Mouse (Mus musculus): ENCODE measurements around the gene Kdm6b.

Gene Kdm6b

DNA sequence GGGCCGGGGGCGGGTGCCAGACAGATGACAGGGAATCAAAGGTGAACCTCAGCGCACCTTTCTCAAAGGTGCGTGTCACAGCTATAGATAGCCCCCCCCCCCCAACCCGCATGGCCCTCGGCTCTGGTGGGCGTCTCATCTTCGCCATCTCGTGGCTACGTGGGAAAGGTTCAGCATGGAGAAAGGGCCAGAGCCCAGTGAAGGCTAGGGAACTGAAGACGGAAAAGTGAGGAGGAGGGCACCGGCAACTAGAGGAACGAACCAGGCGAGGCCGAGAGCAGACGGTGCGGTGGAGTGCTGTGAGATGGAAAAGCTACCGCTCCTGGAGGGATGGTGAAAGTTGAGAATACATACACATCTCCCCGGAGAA, 6.0 kb upstream of the Kdm6b start:
- DNase-seq (ENCODE audit: low spot score), result no peak

DNA sequence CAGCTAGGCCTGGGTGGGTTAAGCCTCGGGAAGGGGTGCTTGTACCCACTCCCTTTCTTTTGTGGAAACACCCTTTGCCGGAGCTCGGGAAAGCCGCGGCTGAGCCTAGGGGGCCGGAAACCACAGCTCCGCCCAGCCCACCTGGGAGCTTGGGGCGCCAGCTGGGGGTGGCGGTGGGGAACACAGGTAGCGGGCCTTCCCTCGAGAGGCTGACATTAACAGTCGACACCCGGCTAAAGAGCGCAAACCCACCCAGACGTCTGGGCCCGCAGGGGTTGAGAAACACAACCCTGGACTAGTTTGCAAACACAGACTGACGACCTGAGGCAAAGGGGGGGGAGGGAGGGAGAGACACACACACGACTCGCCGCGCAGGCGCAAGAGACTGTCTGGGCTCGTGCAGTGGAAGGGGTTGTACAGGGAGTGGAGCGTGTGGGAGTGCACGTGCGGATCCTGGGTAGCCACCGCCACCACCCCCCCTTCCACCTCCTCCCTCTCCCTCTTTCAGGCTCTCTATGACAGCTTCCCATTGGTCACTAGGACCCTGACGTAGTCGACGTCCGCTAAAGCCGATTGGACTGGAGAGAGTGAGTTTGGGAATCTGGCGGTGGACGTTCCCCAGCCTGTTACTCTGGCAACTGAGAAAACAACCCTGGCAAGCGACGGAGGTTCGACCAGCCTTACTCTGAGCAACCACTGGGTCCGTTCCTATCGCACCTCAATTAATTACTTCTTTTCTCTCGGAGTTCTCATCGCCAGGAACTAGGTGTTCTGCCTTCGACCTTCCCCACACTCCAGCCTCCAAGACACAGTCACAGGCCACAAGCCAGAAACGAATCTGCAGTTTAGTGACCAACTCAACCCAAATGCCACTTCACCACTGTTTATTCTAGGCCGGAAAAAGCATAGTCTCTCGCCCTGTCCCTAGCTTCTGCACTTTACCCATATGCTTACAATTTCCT, 5.3 kb upstream of the Kdm6b start:
- peak; percentile 66 for DNase-seq (ENCODE audit: low spot score)

DNA sequence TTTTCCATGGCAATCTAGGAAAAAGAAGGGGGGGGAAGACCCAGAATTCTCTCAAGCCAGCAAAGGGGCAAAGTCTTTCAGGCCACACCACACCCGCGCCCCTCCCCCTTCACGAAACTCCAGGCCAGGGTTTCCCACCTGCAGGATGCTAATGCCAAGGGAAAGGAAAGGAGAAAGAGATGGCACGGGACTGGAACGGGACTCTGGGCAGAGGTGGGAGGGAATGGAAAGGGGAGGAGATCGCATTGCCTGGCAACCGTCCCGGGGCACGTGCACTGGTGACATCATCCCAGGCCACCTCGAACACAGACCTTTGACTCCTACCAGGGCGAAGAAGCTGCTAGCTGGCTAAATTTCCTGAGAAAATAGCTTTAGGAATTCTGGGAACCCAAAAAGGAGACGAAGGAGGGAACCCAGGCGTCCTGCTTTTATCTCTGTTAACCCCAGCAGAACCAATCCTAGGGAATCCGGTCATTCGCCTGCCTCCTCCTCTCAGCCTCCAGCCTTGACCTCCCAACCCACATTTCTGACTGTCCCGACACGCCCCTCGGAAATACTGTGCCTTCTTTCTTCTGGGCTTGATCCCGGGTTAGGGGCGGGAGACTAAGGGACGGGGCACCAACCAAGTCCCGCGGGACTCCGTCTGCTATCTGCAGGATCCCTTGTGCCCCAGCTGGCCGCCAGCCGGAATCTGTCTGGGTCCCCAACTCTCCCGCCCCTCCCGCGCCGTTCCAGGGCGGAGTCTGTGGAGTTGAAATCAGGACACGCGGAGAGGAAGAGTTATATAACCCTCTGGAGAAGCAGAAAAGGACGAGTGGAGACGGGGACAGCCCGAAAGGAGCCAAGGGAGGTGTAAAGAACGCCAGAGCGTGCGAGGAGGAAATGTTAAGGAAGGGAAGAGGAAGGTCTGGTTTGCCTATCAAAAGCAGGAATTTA, 4.2 kb upstream of the Kdm6b start:
- DNase-seq (ENCODE audit: low spot score), result peak; percentile 58

DNA sequence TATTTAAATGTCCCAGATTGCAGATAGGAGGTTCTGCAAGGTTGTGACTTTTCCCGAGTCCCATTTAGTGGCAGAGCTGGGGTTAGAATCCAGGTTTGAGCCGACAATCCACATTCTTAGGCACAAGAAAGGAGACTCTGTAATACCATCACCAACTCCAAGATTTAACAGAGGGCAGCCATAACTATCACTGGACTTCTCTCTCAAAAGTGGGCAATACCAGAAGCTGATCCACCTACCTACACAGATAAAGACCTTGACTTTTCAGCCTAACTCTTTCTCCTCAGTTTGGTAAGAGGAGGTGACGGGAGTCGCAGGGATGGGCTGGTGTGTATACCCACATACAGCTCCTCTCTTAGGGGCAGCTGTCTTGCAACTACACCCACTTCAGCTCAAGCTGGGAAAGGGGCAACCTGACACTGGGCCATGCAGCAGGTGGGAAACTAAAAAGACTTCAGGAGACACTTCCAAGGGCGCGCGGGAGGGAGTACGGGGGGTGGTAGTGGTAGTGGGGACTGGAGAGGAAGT, 3.5 kb upstream of the Kdm6b start:
- no peak for DNase-seq (ENCODE audit: low spot score)

DNA sequence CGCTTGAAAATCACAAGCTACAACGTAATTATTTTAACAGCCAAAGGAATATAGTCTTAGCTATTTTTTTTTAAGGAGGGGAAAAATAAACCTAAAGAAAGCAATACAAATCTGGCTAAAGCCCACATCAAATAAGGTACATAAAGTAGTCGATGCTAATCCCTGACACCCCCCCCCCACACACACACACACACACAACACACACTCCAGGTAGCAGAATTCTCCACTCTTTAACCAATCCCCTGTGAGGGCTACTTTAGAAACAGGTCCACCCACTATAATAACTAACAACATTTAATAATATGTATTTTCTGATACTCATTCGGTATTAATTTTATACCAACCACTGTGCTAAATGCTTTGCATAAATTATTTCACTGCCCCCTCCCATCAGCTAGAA, 3.0 kb upstream of the Kdm6b start:
- DNase-seq (ENCODE audit: low spot score), result no peak

DNA sequence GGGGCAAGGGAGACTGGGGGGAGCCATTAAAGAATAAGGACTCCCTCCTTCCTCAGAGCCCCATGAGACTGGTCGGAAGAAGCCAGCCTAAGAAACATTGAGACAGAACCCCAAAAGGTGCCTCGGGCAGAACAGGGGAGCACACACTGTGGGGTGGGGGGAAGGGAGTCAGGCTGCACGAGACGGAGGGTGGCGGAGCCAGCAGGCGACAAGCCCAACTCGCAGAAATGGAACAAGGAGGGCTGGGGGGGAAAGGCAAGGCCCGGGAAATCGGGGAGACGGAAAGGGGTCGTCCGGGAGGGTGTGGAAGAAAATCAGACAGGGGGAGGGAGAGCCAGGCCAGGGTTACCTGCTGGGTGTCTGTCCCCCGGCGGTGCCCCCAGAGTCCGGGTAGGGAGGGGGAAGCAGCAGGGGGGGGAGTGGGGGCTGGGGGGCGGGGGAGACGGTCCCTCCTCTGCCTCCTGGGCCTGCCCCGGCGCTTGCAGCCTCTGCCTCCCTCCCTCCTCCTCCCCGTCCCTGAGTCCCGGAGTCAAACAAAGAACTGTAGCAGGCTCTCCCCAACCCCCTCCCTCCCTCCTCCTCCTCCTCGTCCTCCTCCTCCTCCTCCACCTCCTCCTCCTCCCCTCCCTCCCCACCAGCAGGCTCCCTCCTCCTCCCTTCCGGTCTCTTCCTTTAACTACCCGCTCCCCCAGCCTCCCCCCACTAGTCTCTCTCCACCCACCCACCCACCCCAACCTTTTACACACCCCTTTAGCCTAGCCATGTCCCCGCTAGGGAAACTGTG, 2.4 kb upstream of the Kdm6b start:
- DNase-seq (ENCODE audit: low spot score), result no peak

DNA sequence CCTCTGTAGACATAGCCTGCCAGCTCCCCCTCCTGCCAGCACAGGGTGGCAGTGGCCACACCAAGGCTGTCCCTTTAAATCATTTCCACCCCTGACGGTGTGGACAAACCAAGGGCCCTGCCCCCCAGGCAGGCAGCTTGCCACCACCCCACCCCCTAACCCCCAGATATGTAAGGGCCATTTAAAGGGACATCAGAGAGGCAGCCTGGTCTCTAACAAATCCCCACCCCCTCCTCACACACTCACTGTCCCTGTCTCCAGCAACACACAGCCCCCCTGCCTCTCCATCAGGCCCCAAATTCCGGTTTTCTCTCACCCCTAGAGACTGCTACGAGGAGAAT, 1.8 kb upstream of the Kdm6b start:
- no peak for DNase-seq (ENCODE audit: low spot score)

DNA sequence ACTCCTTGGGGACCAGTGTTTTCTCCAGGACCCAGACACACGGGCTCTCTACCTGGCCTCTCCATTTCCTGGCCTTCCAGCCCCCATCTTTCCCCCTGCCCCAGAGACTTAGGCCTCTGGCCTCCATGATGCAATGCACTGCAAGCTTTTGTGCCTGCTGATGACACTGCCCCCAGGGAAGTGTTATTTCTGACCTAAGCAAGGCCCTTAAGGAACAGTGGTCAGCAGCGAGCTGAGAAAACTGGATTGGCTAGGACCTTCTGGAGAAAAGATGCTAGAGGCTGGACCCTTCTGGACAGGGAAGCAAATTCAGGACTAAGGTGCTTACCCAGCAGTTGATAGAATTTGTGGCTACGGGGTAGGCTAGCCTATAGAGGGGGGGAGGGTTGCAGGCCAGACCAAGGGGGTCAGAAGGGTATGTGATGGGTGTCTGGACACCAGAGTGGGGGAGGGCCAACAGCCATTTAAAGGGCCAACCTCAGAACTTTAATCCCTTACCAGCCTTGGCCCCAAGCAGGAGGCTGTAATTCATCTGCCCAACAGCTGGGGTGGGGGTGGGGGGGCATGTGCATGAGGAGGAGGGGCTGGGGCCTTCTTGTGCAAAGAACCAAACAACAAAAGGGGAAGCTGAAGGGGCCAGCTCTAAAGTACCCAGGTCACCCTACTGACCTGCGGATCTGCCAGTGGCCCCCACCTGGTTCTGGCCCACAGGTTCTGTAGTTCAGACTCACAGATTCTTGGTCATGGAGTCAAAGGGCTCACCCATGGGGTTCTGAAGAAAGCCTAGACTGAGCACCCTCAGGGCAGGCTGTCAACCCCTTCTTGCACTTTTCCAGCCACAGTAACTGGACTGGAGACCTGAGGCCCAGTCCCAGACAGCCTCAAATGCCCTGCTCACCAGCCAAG, 1.2 kb upstream of the Kdm6b start:
- no peak for DNase-seq (ENCODE audit: low spot score)

DNA sequence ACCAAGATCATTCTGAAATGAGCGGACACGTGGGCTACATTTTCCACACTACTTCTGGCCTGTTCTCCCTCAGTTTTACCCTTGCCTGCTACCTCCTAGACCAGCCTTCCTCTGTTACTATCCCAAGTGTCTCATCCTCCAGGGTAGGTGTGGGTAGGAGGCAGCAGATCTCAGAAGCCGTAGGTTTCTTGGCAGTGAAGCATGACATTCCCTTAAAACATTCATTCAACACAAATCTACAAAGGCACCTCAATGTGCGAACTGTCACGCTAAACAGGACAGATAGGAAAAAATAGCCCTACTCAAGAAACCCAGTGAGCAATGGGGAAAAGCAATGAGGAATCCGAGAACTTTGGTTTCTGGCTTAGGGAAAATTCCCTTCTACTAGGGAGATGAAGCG, 927 bp downstream of the Kdm6b start:
- no peak for DNase-seq (ENCODE audit: low spot score)

DNA sequence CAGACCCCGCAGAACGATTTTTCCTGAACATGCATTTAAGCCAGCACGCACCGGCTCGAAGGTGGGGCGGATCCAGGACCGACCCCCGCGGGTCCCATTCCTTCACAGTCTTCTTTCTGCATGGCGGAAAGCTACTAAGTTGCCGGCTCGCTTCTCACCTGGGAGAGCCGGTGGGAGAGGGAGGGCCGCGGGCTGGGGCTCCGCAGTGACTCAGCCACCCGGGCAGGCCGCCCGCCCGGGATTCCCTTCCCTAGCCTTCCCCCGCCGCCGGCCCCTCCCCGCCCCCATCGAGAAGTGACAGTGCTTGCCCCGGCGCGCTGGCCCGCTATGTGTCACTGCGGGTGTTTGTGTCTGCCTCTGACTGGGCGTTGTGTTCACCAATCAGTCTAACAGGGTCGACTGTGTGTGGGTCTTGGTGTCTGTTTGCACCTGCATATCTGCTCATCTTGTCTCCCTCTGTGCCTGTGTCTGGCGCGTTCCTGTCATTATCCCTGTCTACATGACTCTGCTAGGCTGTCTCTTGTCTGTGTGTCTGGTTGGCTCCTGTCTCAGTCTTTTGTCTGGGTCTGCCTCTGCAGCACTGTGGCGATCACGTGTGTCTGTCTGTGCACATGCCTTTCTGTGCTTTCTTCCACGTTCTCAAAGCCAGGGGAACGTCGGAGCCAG, 1.8 kb downstream of the Kdm6b start:
- no peak for DNase-seq (ENCODE audit: low spot score)

DNA sequence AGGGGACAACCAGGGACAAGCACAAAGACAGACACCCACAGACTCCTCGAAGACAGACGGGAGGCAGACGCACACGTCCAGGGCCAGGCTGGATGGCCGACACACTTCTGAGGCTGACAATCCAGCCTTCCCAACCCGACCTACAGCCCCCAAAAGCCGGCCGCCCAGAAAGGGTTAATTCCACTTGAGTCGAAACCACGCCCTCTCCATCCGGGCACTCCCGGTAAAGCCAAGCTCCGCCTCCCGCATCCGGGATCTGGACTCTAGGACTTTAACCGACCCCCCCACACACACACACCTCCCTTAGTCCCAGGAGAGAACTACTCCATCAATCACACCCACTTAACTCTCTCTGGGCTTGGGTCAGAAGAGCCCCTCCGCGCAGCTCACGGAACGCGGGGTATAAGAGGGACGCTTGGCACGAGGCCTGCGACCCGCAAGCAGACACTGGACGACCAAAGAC, 2.4 kb downstream of the Kdm6b start:
- peak; percentile 81 for DNase-seq (ENCODE audit: low spot score)

DNA sequence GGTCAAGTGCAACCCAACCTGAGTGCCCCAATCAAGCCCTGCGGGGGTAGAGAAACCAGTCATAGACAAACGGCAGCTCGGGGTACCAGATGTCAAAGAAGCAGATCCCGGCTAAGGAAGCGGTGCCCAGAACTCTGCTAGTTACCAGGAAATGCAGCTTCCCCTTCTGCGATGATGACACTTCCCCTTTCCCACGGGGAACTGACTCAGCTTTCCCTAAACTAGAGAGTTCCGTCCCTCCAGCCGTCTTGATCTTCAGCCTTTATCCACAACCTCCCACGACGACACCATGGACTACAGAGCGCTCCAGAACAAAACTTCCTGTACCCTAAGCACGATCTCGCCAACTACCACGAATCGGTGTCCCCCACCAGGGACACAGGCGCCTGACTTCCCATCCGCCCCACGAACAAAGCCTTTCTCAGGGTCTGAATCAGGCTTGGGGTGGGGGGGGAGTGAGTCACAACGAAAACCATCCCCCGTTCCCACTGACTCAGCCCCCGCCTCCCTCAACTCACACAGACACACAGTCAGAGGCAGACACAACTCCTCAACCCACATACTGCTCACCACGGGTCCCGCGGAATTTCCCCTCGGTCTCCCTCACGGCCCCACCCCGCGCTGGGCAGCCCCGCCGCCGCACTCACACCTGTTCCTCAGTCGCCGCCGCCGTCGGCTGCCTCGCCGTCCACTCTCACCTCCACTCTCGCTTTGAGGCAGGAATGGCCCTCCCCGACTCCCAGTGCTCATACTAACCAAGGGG, 3.0 kb downstream of the Kdm6b start:
- no peak for DNase-seq (ENCODE audit: low spot score)

DNA sequence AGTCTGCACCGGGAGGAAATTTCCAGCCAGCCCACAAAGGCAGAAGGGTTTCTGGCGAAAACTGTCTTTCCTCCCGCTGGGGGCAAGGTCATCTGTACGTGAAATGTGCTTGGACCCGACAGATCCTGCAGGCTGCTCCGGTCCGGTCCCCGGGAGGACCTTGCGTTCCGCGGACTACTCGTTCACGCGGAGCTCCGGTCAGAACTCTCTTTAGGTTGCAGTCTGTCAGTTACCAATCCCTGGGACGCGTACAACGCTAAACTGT, 3.5 kb downstream of the Kdm6b start:
- DNase-seq (ENCODE audit: low spot score), result no peak

DNA sequence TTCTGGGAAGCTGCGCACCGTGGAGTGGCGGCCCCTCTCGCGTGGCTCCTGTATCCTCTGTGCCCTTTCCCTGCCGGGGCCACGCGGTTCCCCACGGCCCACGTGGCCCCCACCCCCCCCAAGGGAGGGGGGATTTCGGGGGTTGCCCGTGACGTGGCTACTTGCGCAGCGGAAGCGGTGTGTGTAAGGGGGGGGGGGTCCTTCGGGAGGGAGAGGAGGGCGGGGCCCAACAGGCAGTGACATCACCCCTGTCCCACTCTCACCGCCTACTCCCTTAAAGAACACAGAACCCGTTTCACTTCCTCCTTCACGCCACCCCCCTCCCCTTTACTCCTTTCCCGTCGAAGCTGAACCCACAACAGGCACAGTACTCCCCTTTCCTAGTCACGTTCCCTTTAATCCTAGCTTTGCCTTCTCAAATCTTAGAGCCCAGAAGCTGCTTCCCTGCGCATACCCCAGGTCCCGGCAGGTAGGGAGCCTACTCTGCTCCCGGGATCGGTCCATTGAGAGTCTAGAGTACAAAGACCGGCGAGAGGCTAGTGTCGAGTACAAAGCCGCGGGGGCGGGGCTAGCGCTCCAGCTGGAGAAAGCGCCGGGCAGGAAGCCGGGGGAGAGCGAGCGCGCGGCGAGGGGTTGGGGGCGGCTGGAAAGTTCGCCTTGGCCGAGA, 4.0 kb downstream of the Kdm6b start:
- DNase-seq (ENCODE audit: low spot score), result peak; percentile 76

DNA sequence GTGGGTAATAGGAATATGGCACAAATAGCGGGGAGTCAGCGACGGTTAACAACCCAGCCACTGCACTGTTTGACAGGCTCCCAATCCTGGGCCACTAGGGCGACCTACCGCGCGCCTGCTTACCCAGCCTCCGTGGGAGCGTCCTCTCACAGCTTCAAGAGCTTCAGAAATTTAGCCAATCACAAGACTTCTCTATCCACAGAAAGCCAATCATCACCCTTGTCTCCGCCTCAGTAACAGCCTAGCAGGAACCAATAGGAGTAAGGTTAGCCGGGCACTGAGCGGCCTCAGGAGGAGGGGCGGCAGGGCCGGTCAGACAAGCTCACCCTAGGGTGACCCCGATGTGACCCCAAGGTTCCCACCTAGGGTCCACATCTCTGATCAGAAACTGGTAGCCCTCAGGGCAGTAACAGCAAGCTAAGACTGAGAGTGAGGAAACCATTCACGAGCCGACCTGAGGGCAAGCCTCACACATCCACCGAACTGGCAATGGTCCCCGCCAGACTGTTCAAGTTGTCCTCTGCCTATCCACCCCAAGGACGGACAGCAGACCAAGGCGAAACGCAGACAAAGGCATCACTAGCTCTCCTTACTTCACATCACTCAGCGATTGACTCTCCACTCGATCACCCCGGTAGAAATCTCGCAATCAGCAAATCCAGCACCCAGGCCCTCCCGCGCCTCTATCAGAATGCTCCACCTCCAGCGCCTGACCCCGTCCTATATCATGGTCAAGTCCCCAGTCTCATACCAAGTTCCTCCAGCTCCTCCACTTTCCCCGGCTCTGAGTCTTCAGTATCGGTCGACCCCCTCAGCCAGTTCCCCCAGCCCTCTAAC, 4.7 kb downstream of the Kdm6b start:
- DNase-seq (ENCODE audit: low spot score), result peak; percentile 76

DNA sequence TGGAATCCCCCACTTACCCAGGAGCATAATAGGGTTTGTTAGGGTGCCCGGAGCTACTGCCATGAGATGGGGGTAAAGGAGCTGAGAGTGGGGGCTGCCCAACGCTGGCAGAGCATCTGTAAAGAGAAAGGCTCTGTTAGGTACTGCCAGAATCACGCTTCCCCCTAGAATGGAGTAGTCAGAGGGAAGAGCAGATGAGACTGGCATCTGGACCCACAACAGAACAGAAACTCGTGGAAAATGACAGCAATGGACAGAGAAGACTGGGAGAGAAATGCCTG, 5.8 kb downstream of the Kdm6b start:
- no peak for DNase-seq (ENCODE audit: low spot score)

DNA sequence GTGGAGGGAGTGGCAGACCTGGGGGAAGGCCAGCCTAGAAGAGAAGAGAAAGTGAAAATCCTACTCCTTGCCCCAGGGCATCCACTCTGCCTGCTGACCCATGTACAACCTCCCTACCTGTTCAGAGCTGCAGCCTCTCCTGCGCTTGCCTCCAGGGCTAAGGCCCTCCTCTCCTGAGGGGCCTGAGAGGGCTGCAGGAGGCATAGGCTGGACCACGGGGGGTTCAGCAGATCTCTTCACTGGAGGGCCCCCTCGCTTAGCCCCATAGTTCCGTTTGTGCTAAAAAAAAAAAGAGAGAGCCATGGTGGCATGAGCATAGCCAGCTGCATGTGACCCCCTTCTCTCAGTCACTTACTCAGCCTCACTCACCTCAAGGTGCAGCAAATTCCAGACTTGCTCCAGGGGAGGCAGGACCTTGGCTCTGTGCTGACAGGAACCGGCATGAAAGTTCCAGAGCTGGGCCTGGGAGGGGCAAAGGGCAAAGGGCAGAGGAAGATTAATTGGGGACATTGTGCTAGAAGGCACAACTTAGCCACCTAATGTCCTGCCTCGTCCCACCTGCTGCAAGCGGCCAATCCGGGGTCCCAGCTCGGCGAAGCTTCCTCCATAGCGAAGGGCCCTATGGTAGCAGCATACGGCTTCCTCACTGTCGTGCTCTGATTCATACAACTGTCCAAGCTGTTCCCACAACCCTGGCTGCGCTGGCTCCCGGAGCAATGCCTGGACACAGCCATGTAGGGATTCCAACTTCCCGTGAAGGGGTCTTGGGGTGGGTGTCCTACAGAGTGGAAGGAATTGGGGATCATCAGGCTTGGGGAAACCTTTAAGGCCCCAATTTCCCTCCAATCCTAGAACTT, 6.4 kb downstream of the Kdm6b start:
- DNase-seq (ENCODE audit: low spot score), result no peak

DNA sequence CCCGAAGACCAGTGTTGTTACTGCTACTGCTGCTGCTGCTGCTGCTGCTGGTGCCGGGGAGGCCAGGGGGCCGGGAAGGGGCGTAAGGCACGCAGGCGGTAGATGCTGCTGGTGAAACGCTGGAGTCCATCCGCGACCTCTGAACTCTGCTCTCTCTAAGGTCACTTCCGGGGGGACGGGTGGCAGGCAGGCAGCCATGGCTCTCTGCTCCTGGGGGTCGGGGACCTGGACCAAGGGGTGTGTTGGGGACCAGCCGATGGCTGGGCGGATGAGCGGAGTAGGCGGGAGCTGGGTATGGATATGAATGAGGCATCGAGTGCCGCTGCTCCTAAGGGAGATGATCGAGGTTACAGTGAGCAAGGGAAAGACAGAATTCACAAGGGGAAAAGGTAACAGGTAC, 7.2 kb downstream of the Kdm6b start:
- DNase-seq (ENCODE audit: low spot score), result no peak
